Mouse (Mus musculus) heart, adult 10 weeks (tissue): ENCODE measurements around the gene Cd83. TPM values are rescaled to one million over a fixed set of nuclear protein-coding genes. Genes with fewer than 3 reads are reported as not detected.

Source experiments
- polyA plus RNA-seq: library from polyadenylated mRNA; stranded (reverse); fragments of 350-450 nt; fragmentation: Illumina TruSeq; extraction: RNeasy Lipid Tissue Mini Kit (QIAGEN cat#74804); gene quantifications from one replicate; pipeline ENCODE4 v1.2.3, GENCODE M21; 2014; ENCODE audit warnings: low read depth, low replicate concordance

Cd83 gene
- polyA plus RNA-seq = 5.0 TPM

DNA sequence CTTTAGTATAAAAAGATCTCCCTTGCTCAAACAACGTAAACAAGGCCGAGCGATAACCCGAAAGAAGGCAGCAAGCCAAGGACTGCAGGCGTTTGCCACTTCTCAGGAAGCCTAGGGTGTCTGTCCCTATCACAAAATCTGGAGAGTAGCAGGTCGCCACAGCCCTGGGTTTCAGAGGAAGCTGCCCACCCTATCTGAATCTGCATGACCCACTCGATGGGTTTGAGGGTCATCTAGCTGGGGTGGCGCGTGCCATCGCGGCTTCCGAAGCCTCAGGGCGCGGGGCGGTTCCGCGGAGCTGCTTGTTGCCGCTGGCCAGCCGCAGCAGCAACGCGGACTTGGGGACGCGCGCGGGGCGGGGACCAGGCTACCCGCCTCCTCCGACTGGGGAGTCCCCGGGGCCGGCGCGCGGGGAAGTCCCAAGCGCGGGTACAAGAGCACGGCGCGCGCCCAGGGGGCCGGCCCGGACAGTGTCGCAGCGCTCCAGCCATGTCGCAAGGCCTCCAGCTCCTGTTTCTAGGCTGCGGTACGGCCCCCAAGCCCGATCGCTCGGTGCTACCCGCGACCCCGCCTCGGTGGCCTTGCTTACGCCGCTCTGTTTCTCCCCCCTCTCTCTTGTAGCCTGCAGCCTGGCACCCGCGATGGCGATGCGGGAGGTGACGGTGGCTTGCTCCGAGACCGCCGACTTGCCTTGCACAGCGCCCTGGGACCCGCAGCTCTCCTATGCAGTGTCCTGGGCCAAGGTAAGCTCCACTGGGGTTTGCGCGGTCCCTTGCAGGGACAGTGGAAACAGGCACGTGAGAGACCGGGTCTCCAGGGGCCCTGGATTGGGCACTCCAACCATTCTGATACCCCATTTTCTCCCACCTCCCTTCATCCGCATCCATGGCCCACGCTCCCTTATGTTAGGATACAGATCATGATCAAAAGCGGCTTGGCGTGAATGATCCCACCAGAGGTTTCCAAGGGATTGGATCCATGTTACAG, at the start of gene Cd83:
TSS of gene Cd83 (plus strand) at position 51 of the 987 bp plus-strand sequence.

Other genes with a start within 250 kb of the Cd83 start
- gene Mcur1, start 224.6 kb upstream of the Cd83 start, polyA plus RNA-seq = 43.5 TPM
- gene Rnf182, start 169.1 kb upstream of the Cd83 start, polyA plus RNA-seq = not detected